Mouse (Mus musculus): ENCODE results near the gene Il17ra. TPM values are rescaled to one million over a fixed set of nuclear protein-coding genes. Genes with fewer than 3 reads are reported as not detected.

Gene Il17ra
- total and polyA plus RNA-seq, 2 experiments from 2014 or later, result 2.3 to 4.9 TPM

DNA sequence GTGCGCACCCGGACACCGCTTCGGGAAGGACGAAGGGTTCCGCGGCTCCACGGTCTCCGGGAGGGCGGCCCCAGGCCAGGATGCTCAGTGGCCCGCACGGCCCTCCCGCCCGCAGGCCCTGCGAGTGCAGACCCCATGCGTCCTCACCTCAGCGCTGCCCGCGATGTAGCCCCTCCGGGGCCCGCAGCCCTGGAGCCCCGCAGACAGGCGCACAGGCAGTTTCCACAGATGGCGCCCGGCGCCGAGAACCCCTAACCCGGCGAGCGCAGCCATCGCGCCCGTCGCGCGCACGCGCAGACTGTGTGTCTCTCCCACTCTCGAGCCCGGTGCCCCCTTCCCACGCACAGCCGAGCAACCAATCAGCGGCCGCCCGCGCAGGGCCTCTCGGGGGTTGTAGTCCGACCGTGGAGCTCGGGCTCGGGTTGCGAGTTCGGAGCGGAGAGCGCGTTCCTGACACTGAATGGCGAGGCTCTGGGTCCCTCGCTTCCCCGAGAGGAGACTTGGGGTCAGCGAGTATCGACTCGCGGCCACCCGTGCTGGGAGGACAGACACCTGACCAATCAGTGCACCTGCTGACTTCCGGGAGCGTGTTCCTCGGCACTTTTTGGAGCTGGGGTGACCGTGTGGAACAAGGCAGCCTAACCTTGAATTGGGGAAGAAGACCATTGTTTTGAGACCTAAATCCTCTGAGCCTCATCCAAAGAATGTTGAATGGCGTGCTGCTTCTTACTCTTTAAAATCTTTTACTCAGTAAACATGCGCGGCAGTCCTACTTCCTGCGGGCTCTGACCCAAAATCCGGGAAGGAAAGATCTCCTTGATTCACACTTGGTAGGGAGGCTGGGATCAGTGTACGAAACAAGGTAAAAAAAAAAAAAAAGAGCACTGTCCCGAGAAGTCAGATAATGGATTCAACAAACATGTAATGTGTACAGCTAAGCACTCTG lies 68.2 kb downstream of the Il17ra start, which contains the start of gene Hdhd5:
Gene Hdhd5 (minus strand): TSS at position 300 of the 946 bp plus-strand sequence.
- H3K4me1 ChIP-seq (ENCODE audit: insufficient read depth, low read length), result peaks cover 8% of the 10 kb centered on the region
- peak within 1 kb of the TSS; percentile 89 for H3K4me3 ChIP-seq (ENCODE audit: low read depth, low read length)
- peak; percentile 96 for DNase-seq (ENCODE audit: low spot score)
- under 1% methylated on average over 75 of the region's 75 CpGs for WGBS
- TF ChIP-seq CTCF (IDR thresholded peaks at IDR 0.05), result 0 out of 2 replicates have a peak, but pooled peaks have one; percentile 3
- no peaks in the 10 kb centered on the region for H3K27me3 ChIP-seq (ENCODE audit: insufficient read depth, low read length)
- ATAC-seq (ENCODE audit: low FRiP score), result peak; percentile 99
- H3K9ac ChIP-seq (replicated peaks; ENCODE audit: low read length, poor library complexity, severe bottlenecking), result peak within 1 kb of the TSS; percentile 90
- peak within 1 kb of the TSS; percentile 65 for H3K4me2 ChIP-seq (ENCODE audit: low read depth, low read length, poor library complexity, severe bottlenecking)
- H3K27ac ChIP-seq (ENCODE audit: low read depth, low read length), result peak within 1 kb of the TSS; percentile 67
- no peaks in the 10 kb centered on the region for H3K36me3 ChIP-seq (ENCODE audit: insufficient read depth, low read length)
- no peaks in the 10 kb centered on the region for H3K9me3 ChIP-seq (ENCODE audit: low read length)

DNA sequence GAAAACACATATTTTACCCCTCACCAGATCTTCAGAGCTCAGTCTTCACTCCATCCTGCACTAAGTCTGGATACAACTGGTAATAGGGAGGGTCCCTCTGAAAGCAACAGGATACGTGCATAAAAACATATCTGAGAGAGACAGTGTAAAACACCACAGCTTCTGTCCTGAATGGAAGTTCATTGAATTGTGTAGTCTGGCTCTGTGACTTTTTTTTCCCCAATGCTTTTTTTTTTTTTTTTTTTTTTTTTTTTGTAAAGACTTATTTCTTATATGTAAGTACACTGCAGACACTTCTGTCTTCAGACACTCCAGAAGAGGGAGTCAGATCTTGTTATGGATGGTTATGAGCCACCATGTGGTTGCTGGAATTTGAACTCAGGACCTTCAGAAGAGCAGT lies 69.5 kb downstream of the Il17ra start:
- Histone ChIP-seq H3K9me3 (ENCODE audit: low read length) (no peaks in the 10 kb centered on the region), H3K4me3 (ENCODE audit: low read depth, low read length) (no peak overlapping the region), H3K9ac (replicated peaks; ENCODE audit: low read length, poor library complexity, severe bottlenecking) (no peak overlapping the region), H3K36me3 (ENCODE audit: insufficient read depth, low read length) (no peaks in the 10 kb centered on the region), H3K27me3 (ENCODE audit: insufficient read depth, low read length) (no peaks in the 10 kb centered on the region), H3K27ac (ENCODE audit: low read depth, low read length) (no peak overlapping the region), H3K4me2 (ENCODE audit: low read depth, low read length, poor library complexity, severe bottlenecking) (no peak overlapping the region), H3K4me1 (ENCODE audit: insufficient read depth, low read length) (peaks cover 8% of the 10 kb centered on the region)
- WGBS, result 87% methylated on average over 1 of the region's 1 CpGs
- TF ChIP-seq CTCF (IDR thresholded peaks at IDR 0.05), result no peak
- ATAC-seq (ENCODE audit: low FRiP score) (no peak), DNase-seq (ENCODE audit: low spot score) (no peak)

DNA sequence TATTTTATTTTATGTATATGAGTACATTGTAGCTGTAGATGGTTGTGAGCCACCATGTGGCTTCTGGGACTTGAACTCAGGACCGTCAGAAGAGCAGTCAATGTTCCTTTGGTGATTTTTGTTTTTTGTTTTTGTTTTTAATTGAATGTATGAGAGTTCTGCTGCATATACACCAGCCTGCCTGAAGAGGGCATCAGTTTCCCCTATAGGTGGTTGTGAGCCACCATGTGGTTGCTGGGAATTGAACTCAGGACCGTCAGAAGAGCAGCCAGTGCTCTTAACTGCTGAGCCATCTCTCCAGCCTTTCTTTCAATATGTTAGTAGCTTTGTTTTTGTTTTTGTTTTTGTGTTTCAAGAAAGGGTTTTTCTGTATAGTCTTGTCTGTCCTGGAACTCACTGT lies 73.3 kb downstream of the Il17ra start:
- H3K4me3 ChIP-seq (ENCODE audit: low read depth, low read length), result no peak overlapping the region
- DNase-seq (ENCODE audit: low spot score) (no peak), ATAC-seq (ENCODE audit: low FRiP score) (no peak)
- H3K27me3 ChIP-seq (ENCODE audit: insufficient read depth, low read length), result no peaks in the 10 kb centered on the region
- no peak overlapping the region for H3K27ac ChIP-seq (ENCODE audit: low read depth, low read length)
- no peaks in the 10 kb centered on the region for H3K36me3 ChIP-seq (ENCODE audit: insufficient read depth, low read length)
- H3K9ac ChIP-seq (replicated peaks; ENCODE audit: low read length, poor library complexity, severe bottlenecking), result no peak overlapping the region
- H3K9me3 ChIP-seq (ENCODE audit: low read length), result no peaks in the 10 kb centered on the region
- peak; percentile 33 for TF ChIP-seq CTCF (IDR thresholded peaks at IDR 0.05)
- 78% methylated on average over 2 of the region's 2 CpGs for WGBS
- no peak overlapping the region for H3K4me2 ChIP-seq (ENCODE audit: low read depth, low read length, poor library complexity, severe bottlenecking)
- H3K4me1 ChIP-seq (ENCODE audit: insufficient read depth, low read length), result peaks cover 10% of the 10 kb centered on the region; the same call in 1 of the 2 replicates

Other genes starting within 250 kb of the Il17ra start
- gene D330020A13Rik, start 168.9 kb upstream of the Il17ra start, total RNA-seq (2014; rRNA removed), result not detected in 2 replicates
- gene D330020A13Rik, start 168.9 kb upstream of the Il17ra start, polyA plus RNA-seq (2015; fragmentation: Nextera tagmentation; extraction: Ambion mirVana), result 0.20 TPM in 1 of 2 replicates, not detected in the other
- 0.61 and 0.82 TPM in 2 replicates for gene B4galnt3, start 168.7 kb upstream of the Il17ra start, total RNA-seq (2014; rRNA removed)
- 0.06 and 0.16 TPM in 2 replicates for gene B4galnt3, start 168.7 kb upstream of the Il17ra start, polyA plus RNA-seq (2015; fragmentation: Nextera tagmentation; extraction: Ambion mirVana)
- gene Kdm5a, start 99.1 kb upstream of the Il17ra start, total RNA-seq (2014; rRNA removed), result 14.0 and 28.0 TPM in 2 replicates
- 18.3 and 21.7 TPM in 2 replicates for gene Kdm5a, start 99.1 kb upstream of the Il17ra start, polyA plus RNA-seq (2015; fragmentation: Nextera tagmentation; extraction: Ambion mirVana)
- 5.9 and 10.7 TPM in 2 replicates for gene Ccdc77, start 98.9 kb upstream of the Il17ra start, total RNA-seq (2014; rRNA removed)
- gene Ccdc77, start 98.9 kb upstream of the Il17ra start, polyA plus RNA-seq (2015; fragmentation: Nextera tagmentation; extraction: Ambion mirVana), result 6.4 and 6.7 TPM in 2 replicates
- 27.2 and 30.5 TPM in 2 replicates for gene Tmem121b, start 30.6 kb downstream of the Il17ra start, total RNA-seq (2014; rRNA removed)
- 2.5 and 2.7 TPM in 2 replicates for gene Tmem121b, start 30.6 kb downstream of the Il17ra start, polyA plus RNA-seq (2015; fragmentation: Nextera tagmentation; extraction: Ambion mirVana)
- 35.2 and 39.3 TPM in 2 replicates for gene Hdhd5, start 68.1 kb downstream of the Il17ra start, total RNA-seq (2014; rRNA removed)
- gene Hdhd5, start 68.1 kb downstream of the Il17ra start, polyA plus RNA-seq (2015; fragmentation: Nextera tagmentation; extraction: Ambion mirVana), result 14.0 and 16.6 TPM in 2 replicates
- 6.0 and 11.1 TPM in 2 replicates for gene Cecr2, start 203.1 kb downstream of the Il17ra start, total RNA-seq (2014; rRNA removed)
- gene Cecr2, start 203.1 kb downstream of the Il17ra start, polyA plus RNA-seq (2015; fragmentation: Nextera tagmentation; extraction: Ambion mirVana), result 0.43 and 1.1 TPM in 2 replicates